Mouse (Mus musculus) gastrocnemius, postnatal 14 days (tissue): ENCODE results near the gene Ccnb2. TPM values are rescaled to one million over a fixed set of nuclear protein-coding genes. Genes with fewer than 3 reads are reported as not detected.
A peak's percentile ranks its signal among the peaks of the same experiment; 100 is the strongest.
"Not testable (repeated sequence)": the region's sequence is repeated elsewhere in the genome, so short reads cannot be mapped to it uniquely, and the experiment has no call there.

Experiments used
- DNase-seq: peaks from one replicate; pipeline ENCODE4 v3.0.0; 2021; ENCODE audit warnings: mixed read lengths
- intact Hi-C: fragments of 180-260 bp; cut with DNase I; formaldehyde crosslinking; loops from one replicate; pipeline ENCODE4 v1.15.1; 2025; ENCODE audit warnings: low total_unique reads
- long read RNA-seq, 2 experiments: library from polyadenylated mRNA; stranded (forward); transcript quantifications; one replicate each; pipeline ENCODE4 v2.0.0; 2021
- total RNA-seq, 2 experiments: library from RNA; stranded (reverse); gene quantifications; 2 replicates each; pipeline ENCODE4 v1.2.3; 2021

Gene Ccnb2
- 1 to 10 TPM; 5.3 TPM for total RNA-seq
- long read RNA-seq, experiment 1, transcript Ccnb2-201 (9 exons, 1,531 nt): major isoform, 5 of 10 reads
- long read RNA-seq, experiment 1, partial matches to known transcripts: 5 of 10 reads
- long read RNA-seq, experiment 1, other reads (novel, unspliced or antisense): 0 of 10 reads
- long read RNA-seq, experiment 2, transcript Ccnb2-201 (9 exons, 1,531 nt): major isoform, 9 of 19 reads
- long read RNA-seq, experiment 2, partial matches to known transcripts: 10 of 19 reads
- long read RNA-seq, experiment 2, other reads (novel, unspliced or antisense): 0 of 19 reads

DNA sequence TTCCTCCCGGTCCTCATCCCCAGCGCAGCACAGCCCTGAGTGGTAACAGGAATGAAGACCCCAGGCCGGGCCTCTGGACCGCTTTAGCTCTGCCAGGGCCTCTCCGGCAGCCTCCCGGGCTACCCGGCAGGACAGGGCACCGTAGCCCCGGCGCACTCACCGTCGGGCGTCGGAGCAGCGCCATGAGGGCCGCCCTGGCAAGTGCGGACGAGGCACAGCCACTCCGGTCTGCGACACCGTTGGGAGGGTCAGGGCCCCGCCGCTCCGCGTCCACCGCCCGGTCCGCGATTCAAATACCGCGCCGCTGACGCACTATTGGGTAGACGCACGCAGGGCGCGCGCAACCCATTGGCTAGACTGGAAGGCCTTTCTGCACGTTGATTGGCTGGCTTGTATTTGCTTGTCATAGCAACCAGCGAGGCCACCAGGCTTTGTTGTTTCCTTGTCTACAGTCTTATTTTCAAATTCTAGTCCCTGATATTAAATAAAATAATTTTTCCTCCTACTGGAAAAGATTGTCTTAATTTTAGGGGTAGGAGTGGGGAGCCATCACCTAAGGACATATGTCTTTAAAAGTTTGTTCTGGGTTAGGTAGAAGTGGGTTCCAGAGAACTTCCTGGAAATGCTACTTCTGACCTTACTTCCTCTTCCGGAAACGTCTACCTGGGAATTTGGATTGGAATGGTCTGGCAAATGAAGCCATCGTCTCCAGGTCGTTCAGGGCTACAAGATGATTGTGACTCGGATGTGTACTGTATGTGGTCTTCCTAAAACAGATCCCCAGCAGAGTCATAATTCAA lies at the start of gene Ccnb2:
Ccnb2 (minus strand) TSS at position 291 of the 800 bp plus-strand sequence.
- peak; percentile 88 for DNase-seq
- intact Hi-C loops: no loop called here

DNA sequence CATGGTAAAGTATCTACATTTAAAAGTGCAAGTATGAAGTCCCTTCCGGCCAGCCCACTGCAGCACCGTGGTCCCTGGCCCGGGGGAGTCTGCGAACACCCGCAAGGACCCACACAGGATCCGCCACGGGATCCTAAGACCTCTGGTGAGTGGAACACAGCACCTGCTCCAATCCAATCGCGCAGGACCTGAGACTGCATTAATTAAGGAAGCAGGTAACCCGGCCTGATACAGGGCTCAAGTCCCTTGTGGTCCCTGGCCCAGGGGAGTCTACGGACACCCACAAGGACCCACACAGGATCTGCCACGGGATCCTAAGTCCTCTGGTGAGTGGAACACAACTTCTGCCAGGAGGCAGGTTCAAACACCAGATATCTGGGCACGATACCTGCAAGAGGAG lies 41.7 kb upstream of the Ccnb2 start:
- intact Hi-C loops, DNase-seq: not testable (repeated sequence)

DNA sequence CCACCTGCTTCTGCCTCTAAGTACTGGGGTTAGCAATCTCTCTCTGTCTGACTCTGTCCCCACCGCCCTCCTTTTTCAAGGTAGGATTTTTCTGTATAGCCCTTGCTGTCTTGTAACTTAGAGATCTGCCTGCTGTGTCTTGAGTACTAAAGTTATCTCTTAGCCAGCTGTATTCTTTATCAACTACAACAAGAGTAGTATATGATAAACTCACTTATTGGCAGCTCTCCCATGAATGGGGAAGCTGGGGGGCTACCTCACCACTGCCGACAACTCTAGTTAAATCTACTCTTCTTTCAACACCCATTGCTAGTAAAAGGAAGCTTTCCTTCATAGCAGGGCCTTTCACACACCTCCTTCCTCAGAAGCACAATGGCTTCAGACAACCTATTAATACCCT lies 31.0 kb upstream of the Ccnb2 start:
- intact Hi-C loops: no loop called here
- DNase-seq: no peak

DNA sequence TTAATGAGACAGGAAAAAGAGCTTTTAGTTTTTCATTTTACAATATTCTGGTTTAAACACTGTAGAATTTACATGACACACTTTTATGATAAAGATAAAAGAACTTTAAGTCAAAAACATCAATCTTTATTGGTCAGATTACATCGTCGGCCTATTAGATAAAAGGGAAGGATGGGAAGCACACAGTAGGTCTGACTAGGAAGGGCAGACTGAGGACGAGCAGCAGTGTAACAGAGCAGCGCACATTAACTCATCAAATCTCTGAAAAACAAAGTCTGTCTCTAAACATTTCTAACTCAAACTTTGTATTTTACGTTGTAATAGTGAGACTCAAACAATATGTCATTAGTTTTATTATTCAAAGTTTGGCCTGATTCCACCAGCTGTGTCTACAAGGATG lies 27.7 kb upstream of the Ccnb2 start:
- intact Hi-C loops: no loop called here
- no peak for DNase-seq

DNA sequence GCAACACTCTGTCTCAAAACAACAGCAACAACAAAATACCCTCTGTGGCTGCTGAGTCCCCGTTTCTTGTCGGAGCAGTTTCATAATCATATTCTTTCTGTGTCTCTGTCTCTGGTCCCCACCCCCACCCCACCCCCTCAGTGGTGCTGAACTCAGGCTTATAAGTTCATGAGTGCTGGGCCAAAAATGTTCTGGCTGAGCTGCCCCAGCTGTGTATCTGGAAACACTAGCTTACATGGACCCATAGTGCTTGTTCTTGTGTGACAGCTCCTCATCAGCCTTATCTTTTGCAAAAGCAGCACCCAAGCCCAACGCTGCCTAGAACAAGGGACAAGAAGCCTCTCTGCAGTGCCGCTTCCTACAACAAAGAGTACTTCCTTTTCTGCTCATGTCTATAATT lies 18.6 kb upstream of the Ccnb2 start:
- intact Hi-C loops: no loop called here
- no peak for DNase-seq

DNA sequence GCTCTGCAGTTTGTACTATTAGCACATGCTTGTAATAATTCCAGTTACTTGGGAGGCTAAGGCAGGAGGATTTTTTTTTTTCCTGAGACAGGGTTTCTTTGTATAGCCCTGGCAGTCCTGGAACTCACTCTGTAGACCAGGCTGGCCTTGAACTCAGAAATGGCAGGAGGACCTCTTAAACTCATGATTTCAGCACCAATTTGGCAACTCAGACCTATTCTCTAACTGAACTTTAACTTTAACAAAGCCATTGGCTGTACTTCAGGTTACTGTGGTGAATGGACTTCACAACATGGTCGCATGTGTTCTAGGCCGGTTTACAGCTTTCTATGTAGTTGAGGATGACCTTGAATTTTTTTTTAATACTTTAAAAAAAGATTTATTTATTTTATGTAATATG lies 1.3 kb upstream of the Ccnb2 start:
- intact Hi-C loops: no loop called here
- DNase-seq: no peak

DNA sequence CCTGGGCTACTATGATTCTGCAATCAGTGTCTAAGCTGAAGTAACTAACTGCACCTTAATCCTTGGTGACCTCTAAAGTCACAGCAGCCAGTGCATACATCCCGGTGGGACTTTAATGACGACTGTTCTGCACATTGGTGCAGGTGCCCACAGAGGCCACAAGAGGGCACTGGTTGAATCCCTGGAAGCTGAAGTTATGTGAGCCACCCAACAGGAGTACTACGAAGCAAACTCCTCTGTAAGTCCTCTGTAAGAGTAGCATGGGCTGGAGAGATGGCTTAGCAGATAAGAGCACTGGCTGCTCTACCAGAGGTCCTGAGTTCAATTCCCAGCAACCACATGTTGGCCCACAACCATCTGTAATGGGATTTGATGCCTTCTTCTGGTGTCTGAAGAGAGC lies 4.9 kb downstream of the Ccnb2 start:
- DNase-seq: no peak
- intact Hi-C loops: no loop called here

DNA sequence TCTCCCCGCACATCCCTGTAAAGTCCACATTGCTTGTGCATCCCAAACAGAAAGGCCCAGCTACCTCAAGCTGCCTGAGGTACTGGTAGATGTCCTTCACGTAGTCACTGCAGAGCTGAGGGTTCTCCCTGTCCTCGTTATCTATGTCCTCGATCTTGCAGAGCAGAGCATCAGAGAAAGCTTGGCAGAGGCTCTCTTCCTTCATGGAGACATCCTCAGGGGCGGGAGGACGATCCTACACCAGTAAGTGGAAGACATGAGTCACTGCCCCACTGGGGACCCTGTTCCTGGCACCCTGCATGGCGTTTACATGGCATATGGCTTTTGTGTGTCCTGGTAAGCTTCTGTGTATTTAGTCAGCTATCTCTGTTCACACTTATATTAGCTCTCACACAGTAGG lies 8.3 kb downstream of the Ccnb2 start:
- DNase-seq: no peak
- intact Hi-C loops: no loop called here

DNA sequence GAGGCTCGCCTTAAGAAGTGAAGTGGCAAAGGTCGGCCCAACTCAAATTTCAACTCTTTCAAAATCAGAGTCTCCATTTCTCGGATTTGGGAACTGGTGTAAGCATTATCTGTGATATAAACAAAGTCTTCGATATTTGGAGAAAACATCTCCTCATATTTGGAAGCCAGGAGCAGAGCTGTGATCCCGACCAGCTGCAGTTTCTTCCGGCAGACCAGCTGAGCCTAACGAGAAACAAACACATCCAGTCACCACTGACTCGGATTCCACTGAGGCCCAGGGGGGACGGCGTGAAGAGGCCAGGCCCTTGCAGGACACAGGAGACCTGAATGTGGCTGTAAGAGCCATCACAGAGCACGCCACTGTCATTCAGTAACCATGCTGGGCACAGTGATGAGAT lies 10.7 kb downstream of the Ccnb2 start:
- no peak for DNase-seq
- intact Hi-C loops: no loop called here

DNA sequence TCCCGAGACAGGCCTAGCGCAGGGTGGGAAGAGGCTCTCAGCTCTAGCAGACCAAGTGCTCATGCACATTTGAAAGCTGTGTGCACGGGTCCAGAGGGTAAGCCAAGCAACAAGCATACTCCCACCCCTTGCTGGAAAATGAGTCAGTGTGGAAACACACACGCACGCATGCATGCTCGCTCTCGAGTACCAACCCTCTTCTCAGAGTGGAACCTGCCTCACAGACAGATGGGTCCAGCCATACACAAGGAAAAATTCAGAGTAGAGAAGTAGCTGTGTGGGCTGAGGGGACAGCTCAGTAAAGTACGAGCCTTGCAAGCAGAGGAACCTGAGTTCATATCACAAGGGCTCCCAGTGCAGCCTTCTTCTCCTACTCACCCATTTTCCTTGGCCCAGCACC lies 11.6 kb downstream of the Ccnb2 start:
- intact Hi-C loops: no loop called here
- DNase-seq: no peak

DNA sequence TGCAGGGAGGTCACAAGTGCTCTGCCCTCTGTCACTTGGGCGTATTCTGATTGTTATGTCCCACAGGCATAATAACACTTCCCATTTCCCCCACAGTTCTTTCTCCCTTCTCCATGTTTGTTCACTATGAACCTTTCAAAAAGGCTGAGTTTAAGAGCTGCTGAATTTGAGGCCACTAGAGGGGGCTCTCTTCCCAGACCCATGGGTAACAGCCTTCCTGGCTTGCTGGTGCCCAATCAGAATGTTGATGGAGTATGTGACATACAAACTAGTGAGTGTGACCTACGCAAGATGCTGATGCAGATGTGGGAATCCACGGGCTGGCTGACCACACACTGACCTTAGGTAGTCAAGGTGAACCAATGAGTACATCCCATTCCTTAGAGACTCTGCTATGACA lies 12.6 kb downstream of the Ccnb2 start:
- no peak for DNase-seq
- intact Hi-C loops: no loop called here

DNA sequence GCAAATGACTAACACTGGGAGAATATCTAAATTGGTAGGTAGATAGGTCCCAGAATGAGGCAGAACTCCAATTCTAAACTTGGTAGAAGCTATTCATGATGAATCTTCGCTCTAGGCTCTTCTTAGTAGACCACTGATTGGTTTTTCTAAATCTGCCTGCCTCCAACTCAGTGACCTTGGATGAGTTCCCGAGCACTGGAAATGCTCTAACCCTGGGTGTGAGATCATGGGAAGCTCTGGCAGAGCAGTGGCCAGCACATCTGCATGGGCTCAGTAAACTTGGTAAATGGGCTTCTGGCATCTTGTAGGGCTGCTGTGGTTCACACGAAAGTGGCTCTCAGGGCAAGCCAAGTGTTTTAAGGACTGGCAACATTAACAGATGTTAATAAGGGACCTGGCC lies 14.8 kb downstream of the Ccnb2 start:
- intact Hi-C loops: no loop called here
- no peak for DNase-seq

DNA sequence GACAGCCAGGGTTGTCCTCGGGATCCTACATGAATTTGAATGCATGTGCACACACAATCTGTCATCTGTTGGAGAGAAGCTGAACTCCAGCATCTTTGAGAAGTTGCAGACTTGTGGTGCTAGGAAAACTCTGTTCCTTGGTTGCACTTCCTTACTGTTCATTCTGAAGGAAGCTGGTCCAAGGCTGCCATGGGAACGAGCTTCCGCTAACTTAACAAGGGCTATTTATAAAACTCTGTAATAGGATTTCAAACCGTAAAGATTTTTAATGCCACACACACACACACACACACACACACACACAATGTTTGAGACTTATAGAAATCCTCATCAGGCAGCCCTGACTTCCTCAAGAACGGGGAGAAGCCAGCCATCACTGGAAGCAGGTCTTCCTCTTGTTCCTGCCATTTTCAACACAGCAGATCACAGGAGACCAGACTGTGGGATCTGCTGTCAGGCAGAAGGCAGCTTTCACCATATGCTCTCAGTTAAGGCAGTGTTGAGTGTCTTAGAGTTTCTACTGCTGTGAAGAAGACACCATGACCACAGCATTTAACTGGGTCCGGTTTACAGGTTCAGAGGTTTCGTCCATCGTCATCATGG lies 19.3 kb downstream of the Ccnb2 start:
- intact Hi-C loops: no loop called here

DNA sequence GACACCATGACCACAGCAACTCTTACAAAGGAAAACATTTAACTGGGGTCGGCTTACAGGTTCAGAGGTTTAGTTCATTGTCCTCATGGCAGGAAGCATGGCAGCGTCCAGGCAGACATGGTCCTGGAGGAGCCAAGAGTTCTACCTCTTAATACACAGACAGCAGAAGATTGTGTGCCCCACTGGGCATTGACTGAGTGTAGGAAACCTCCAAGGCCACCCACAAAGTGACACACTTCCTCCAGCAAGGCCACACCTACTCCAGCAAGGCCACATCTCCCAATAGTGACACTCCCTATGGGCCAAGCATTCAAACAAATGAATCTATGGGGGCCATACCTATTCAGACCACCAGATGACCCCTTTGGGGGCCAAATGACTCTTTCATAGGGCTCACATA lies 25.3 kb downstream of the Ccnb2 start:
- intact Hi-C loops: loop anchor here (10.0 kb wide), 1 partner anchor 291 kb away; no protein-coding TSS in a partner anchor
- no peak for DNase-seq

More for the DNA sequence above, 19.3 kb downstream of the Ccnb2 start:
- no peak for DNase-seq

DNA sequence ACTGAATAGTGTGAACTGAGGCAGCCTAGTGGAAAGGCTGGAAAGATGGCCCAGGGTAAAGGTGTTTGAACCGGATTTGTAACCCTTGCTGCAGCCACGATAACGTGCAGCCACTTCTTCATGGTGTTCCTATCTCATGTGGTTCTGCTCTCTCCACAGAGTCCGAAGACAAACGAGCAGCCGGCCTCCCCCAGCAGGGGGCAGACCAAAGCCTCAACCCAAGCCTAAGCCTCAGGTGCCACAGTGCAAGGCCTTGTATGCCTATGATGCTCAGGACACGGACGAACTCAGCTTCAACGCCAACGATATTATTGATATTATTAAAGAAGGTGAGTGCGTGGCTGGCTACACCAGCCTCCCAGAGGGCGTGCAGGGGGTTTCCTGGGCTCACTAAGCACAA lies 25.7 kb downstream of the Ccnb2 start:
- DNase-seq: no peak
- intact Hi-C loops: loop anchor here (10.0 kb wide), 1 partner anchor 291 kb away; no protein-coding TSS in a partner anchor

DNA sequence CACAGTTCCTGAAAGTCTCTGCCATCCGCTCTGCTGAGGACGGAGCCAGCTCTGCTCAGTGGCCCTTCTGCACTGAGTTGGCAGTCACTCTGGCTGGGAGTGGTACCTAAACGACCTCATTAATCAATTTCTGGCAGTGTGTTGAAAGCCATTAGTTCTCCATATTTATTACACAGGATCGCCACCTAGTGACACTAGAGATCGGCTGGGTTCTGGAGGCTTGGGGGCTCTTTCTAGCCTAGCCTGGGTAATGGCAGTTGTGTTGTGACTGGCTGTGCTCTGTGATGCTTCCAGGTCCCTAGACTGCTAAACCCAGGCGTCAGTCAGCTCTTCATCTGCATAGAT lies 28.8 kb downstream of the Ccnb2 start:
- DNase-seq: peak; percentile 30
- intact Hi-C loops: loop anchor here (10.0 kb wide), 1 partner anchor 288 kb away; no protein-coding TSS in a partner anchor

DNA sequence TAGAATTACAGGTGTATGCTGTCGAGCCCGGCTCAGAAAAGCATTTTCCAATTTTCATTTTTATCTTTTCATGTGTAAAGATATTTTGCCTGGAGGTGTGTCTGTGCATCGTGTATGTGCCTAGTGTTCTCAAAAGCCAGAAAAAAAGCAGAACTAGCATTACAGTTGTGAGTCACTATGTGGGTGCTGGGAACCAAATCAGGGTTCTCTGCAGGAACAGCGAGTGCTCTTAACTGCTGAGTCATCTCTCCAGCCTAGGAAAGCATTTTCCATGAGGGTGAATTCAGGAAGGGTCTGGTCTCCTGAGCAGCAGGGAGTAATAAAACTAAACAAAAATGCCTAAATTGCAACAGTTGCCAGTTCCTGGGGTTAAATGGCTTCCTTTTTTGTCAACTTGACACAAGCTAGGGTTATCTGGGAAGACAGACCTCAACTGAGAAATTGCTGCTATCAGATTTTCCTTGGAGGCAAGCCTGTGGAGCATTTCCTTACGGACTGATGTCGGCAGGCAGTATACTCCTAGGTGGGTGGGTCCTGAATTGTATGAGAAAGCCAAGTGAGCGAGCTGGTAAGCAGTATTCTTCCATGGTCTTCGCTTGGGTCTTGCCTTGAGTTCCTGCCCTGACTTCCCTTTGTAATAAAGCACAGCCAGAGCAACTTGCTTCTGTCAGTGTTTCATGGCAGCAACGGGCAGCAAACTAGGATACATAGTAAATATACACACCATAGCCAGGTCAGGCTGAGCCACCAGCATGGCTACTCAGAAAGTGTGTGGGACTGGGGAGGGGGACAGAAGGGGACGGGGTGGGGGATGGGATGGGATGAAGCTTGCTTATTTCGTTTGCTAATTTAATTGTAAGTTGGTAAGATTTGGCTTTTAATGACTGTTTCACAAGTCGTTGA lies 29.4 kb downstream of the Ccnb2 start:
- no peak for DNase-seq
- intact Hi-C loops: loop anchor here (10.0 kb wide), 1 partner anchor 287 kb away; no protein-coding TSS in a partner anchor

DNA sequence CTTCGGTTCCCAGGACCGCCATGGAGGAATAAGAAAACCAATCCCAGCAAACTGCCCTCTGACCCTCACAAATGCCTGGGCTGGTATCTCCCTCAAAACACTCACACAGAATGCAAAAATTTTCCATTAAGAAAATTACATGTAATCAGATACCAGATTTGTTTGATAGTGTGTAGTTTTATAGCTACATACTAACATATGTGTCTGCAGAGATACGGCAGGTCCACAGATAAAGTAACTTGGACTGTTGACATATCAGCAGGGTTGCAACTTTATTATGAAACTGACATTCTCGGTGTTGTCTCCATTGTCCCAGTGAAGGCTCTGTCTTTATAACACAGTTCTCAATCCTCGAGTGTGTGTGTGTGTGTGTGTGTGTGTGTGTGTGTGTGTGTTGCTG lies 30.3 kb downstream of the Ccnb2 start:
- DNase-seq: no peak
- intact Hi-C loops: loop anchor here (10.0 kb wide), 1 partner anchor 286 kb away; no protein-coding TSS in a partner anchor

DNA sequence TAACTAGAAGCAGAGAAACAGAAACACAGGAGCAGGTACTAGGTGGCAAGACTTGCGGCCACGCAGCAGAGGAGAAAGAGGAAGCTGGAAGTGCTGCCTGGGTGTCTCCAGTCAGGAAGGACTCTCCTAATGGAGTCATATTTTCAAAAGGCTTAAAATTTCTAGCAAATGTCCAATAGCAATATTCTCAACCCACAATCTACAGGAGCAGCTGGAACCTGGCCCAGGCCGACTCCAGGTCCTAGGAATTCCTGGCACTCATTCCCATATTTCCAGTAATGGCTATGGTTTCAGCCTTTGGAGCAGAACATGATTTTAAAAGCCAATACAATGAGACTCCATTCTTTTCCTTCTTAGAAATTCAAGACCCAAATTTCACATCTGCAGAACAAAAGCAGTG lies 31.8 kb downstream of the Ccnb2 start:
- peak; percentile 48 for DNase-seq
- intact Hi-C loops: no loop called here
